Mouse (Mus musculus) retina, embryonic 14.5 days (tissue): ENCODE data around the gene 6330409D20Rik.

Experiments
- DNase-seq: peaks from one replicate; pipeline ENCODE4 v3.0.0-alpha.2; 2015; ENCODE audit warnings: low spot score

Gene 6330409D20Rik

GRCm38 (mm10) chr2:32699680-32700079 lies 41.1 kb downstream of the 6330409D20Rik start:
- DNase-seq, result no peak

- DNase-seq, result no peak
Measured at GRCm38 (mm10) chr2:32694691-32695090, 46.1 kb downstream of the 6330409D20Rik start.

DNA sequence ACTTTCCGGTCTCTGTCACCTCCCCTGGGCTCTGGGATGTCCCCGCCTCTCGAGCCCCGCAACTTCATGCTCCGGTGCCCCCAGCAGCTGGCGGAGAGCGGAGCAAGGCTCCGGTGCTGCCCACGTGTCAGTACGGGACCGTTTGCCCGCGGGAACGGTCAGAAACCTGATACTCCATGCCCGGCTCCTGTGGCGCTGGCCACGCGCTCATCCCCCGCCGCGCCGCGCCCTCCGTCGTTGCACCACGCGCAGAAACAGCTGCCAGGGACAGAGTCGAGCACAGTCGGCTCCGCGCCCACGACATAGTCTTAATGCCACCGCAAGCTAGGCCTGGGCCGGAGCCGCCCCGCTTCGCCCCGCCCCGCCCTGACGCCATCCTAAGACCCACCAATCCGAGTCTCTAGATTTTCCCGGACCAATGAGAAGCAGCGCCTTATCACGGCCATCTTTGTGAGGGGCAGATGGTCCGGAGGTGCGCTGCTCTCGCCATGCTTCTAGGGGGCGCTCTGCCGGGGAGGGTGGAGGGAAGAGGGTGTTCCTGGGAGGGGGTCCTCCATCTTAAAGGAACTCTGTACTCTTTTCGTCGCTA lies 46.9 kb downstream of the 6330409D20Rik start:
- peak; percentile 99 for DNase-seq

GRCm38 (mm10) chr2:32693282-32693681 lies 47.5 kb downstream of the 6330409D20Rik start:
- peak; percentile 20 for DNase-seq

- DNase-seq, result no peak
Measured at GRCm38 (mm10) chr2:32692496-32692895, 48.3 kb downstream of the 6330409D20Rik start.

DNA sequence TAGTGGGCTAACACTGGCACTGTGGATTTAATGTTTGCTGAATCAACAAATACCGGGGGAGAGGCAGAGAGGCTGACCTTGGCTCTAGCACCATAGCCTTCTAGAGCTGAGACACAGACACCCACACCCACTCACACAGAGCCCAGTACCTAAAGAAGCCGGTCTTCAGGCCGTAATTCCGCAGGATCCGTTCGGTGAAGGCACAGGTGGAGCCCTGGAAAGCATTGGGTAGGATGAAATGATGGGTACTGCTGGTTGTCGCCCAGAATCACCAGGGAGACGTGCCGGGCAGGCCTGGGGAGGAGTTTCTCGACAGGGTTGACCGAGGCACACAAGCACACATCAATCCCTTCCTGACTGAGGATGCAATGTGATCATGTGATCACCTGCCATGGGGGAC lies 49.8 kb downstream of the 6330409D20Rik start:
- DNase-seq, result no peak

GRCm38 (mm10) chr2:32689420-32689819 lies 51.4 kb downstream of the 6330409D20Rik start:
- peak; percentile 96 for DNase-seq

DNA sequence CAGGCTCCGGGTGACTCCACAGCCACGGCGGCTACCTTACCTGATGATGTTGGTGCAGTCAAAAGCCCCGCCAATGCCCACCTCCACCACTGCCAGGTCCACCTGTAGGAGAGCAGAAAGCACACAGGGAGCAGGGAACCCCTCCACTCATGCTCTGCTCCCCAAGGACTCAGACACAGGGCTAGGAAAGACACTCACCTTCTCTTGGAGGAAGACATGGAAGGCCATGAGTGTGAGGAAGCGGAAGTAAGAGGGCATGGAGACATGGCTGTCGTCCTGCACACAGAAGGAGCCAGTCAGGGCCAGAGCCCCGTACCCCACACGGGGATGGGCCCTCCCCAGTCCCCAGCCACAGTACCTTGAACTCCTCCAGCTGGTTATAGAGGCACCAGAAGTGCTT lies 53.3 kb downstream of the 6330409D20Rik start:
- no peak for DNase-seq

- DNase-seq, result no peak
Measured at GRCm38 (mm10) chr2:32686640-32687039, 54.2 kb downstream of the 6330409D20Rik start.

GRCm38 (mm10) chr2:32685807-32686206 lies 55.0 kb downstream of the 6330409D20Rik start:
- no peak for DNase-seq

DNA sequence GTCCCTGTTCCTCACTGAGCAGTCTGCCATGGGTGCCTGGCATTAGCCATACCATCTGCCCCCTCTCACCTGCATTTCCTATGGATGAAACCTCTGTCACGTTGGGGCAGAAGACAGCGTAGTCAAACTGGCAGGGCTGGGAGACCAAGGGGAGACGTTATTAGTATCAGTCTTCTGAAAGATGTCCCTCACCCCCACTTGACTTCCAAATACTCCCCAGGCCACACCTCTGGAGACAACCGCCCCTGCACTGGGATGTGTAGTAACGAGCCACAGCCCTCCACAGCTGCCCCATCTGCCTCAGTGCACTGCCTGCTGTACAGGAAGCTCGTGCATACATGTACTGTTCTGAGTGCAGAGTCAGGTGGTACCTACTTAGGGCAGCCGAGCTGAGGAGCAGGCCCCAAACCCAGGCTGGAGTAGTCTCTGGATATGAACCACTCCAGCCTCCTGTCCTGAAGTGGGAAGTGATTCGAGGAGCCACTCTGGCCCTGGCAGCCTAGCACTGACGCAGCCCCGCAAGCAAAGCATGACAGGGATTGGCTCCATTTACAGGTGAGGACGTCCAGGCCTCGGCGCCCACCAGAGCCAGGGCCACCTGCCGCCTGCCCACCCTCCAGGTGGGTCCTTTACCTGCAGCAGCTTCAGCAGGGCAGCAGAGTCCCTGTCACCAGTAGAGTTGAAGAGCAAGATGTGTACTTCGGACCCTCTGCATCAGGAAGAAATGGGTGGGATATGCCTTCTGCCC lies 56.0 kb downstream of the 6330409D20Rik start:
- no peak for DNase-seq

GRCm38 (mm10) chr2:32683701-32684100 lies 57.1 kb downstream of the 6330409D20Rik start:
- no peak for DNase-seq

GRCm38 (mm10) chr2:32682721-32683417 lies 57.9 kb downstream of the 6330409D20Rik start:
- DNase-seq, result no peak
